Mouse (Mus musculus) adrenal gland, postnatal 25 days (tissue): Measurements from ENCODE around the gene Cfd. TPM values are rescaled to one million over a fixed set of nuclear protein-coding genes. Genes with fewer than 3 reads are reported as not detected.

Experiments used
- DNase-seq: peaks from one replicate; pipeline ENCODE4 v3.0.0; 2021; ENCODE audit warnings: mixed read lengths
- microRNA-seq, 2 experiments: library from miRNA; unstranded; fragments of <30 nt; microRNA quantifications; one replicate each; pipeline ENCODE4 v1.2.0; 2021
- total RNA-seq: library from RNA; stranded (reverse); gene quantifications from 2 replicates; pipeline ENCODE4 v1.2.3, GENCODE M21; 2021

The Cfd gene
- total RNA-seq, 1 experiment from 2014 or later, result 469 TPM

GRCm38 (mm10) chr10:79934272-79934721, 43.6 kb downstream of the Cfd start:
- peak; percentile 74 for DNase-seq

GRCm38 (mm10) chr10:79934794-79935569, 44.3 kb downstream of the Cfd start:
- no peak for DNase-seq

GRCm38 (mm10) chr10:79936284-79936910, 45.7 kb downstream of the Cfd start:
- DNase-seq, result no peak

- DNase-seq, result peak; percentile 91
Measured at GRCm38 (mm10) chr10:79936911-79937441, 46.3 kb downstream of the Cfd start.

GRCm38 (mm10) chr10:79937775-79938526, 47.3 kb downstream of the Cfd start:
- DNase-seq, result no peak

GRCm38 (mm10) chr10:79940749-79941148, 50.1 kb downstream of the Cfd start:
- no peak for DNase-seq

Small RNA genes lying within 50 kb of the gene (microRNA-seq; reads per million reads assigned to microRNA genes)
- 0 reads per million in 2 experiments for gene Mir6910

Other genes starting within 250 kb of the Cfd start
- not detected in 2 replicates for gene Odf3l2, start 245.1 kb upstream of the Cfd start, total RNA-seq
- not detected in 2 replicates for gene Madcam1, start 226.3 kb upstream of the Cfd start, total RNA-seq
- gene Tpgs1, start 221.5 kb upstream of the Cfd start, total RNA-seq, result 35.0 and 36.5 TPM in 2 replicates
- gene Cdc34, start 208.7 kb upstream of the Cfd start, total RNA-seq, result 78.6 and 89.8 TPM in 2 replicates
- 1.2 and 1.6 TPM in 2 replicates for gene Gzmm, start 201.8 kb upstream of the Cfd start, total RNA-seq
- gene Bsg, start 186.4 kb upstream of the Cfd start, total RNA-seq, result 522 and 531 TPM in 2 replicates
- 5.4 and 7.7 TPM in 2 replicates for gene Hcn2, start 174.2 kb upstream of the Cfd start, total RNA-seq
- gene Polrmt, start 144.3 kb upstream of the Cfd start, total RNA-seq, result 70.4 and 74.1 TPM in 2 replicates
- gene Fgf22, start 135.8 kb upstream of the Cfd start, total RNA-seq, result not detected in 2 replicates
- gene Rnf126, start 123.9 kb upstream of the Cfd start, total RNA-seq, result 59.5 and 63.8 TPM in 2 replicates
- 8.5 and 10.6 TPM in 2 replicates for gene Fstl3, start 113.6 kb upstream of the Cfd start, total RNA-seq
- gene Prss57, start 99.9 kb upstream of the Cfd start, total RNA-seq, result not detected in 2 replicates
- gene Palm, start 97.3 kb upstream of the Cfd start, total RNA-seq, result 57.1 and 99.3 TPM in 2 replicates
- gene Misp, start 69.9 kb upstream of the Cfd start, total RNA-seq, result 0.64 and 1.00 TPM in 2 replicates
- 224 and 249 TPM in 2 replicates for gene Ptbp1, start 36.4 kb upstream of the Cfd start, total RNA-seq
- not detected in 2 replicates for gene Prtn3, start 16.4 kb upstream of the Cfd start, total RNA-seq
- gene Plppr3, start 16.2 kb upstream of the Cfd start, total RNA-seq, result 0.49 and 1.2 TPM in 2 replicates
- not detected in 2 replicates for gene Elane, start 4.6 kb upstream of the Cfd start, total RNA-seq
- gene Med16, start 18.1 kb downstream of the Cfd start, total RNA-seq, result 36.0 and 49.2 TPM in 2 replicates
- not detected in 2 replicates for gene Gm26602, start 20.0 kb downstream of the Cfd start, total RNA-seq
- gene Kiss1r, start 26.1 kb downstream of the Cfd start, total RNA-seq, result 1.1 and 2.3 TPM in 2 replicates
- gene R3hdm4, start 30.4 kb downstream of the Cfd start, total RNA-seq, result 85.5 and 98.9 TPM in 2 replicates
- gene Arid3a, start 36.2 kb downstream of the Cfd start, total RNA-seq, result 5.2 and 5.8 TPM in 2 replicates
- gene Wdr18, start 69.3 kb downstream of the Cfd start, total RNA-seq, result 32.4 and 35.5 TPM in 2 replicates
- gene Grin3b, start 79.9 kb downstream of the Cfd start, total RNA-seq, result 0.12 TPM in 1 of 2 replicates, not detected in the other
- gene Tmem259, start 93.5 kb downstream of the Cfd start, total RNA-seq, result 159 and 161 TPM in 2 replicates
- gene Cnn2, start 97.7 kb downstream of the Cfd start, total RNA-seq, result 28.3 and 29.8 TPM in 2 replicates
- gene Abca7, start 105.6 kb downstream of the Cfd start, total RNA-seq, result 24.2 and 29.1 TPM in 2 replicates
- gene Arhgap45, start 125.8 kb downstream of the Cfd start, total RNA-seq, result 3.7 and 4.3 TPM in 2 replicates
- gene Polr2e, start 148.9 kb downstream of the Cfd start, total RNA-seq, result 84.3 and 101 TPM in 2 replicates
- 977 and 1,201 TPM in 2 replicates for gene Gpx4, start 156.3 kb downstream of the Cfd start, total RNA-seq
- gene Sbno2, start 214.7 kb downstream of the Cfd start, total RNA-seq, result 66.1 and 73.2 TPM in 2 replicates
- gene Stk11, start 224.9 kb downstream of the Cfd start, total RNA-seq, result 154 TPM in 2 replicates
- gene Atp5d, start 247.8 kb downstream of the Cfd start, total RNA-seq, result 460 and 592 TPM in 2 replicates
- 45.4 and 67.9 TPM in 2 replicates for gene Cbarp, start 250.0 kb downstream of the Cfd start, total RNA-seq